Mouse (Mus musculus) left cerebral cortex, postnatal 14 days (tissue): ENCODE results near the gene G0s2. TPM values are rescaled to one million over a fixed set of nuclear protein-coding genes. Genes with fewer than 3 reads are reported as not detected.

Source experiments
- DNase-seq, 2 experiments: peaks; one replicate each; pipeline ENCODE4 v3.0.0; 2021 to 2022; ENCODE audit warnings: low spot score in 2 of 2, mixed read lengths in 1 of 2
- intact Hi-C: fragments of 180-260 bp; cut with DNase I; formaldehyde crosslinking; loops from one replicate; pipeline ENCODE4 v1.15.1; 2025
- long read RNA-seq, 2 experiments: library from polyadenylated mRNA; stranded (forward); transcript quantifications; one replicate each; pipeline ENCODE4 v2.0.0; 2021
- total RNA-seq, 2 experiments: library from RNA; stranded (reverse); gene quantifications; 2 replicates each; pipeline ENCODE4 v1.2.3; 2021

The G0s2 gene
- total RNA-seq: 1 to 10 TPM; 4.9 to 6.5 TPM
- long read RNA-seq, experiment 1, transcript G0s2-201 (2 exons, 871 nt): major isoform, 5 of 5 reads
- long read RNA-seq, experiment 1, partial matches to known transcripts: 0 of 5 reads
- long read RNA-seq, experiment 1, other reads (novel, unspliced or antisense): 0 of 5 reads
- long read RNA-seq, experiment 2, partial matches to known transcripts: 0 of 5 reads
- long read RNA-seq, experiment 2, other reads (novel, unspliced or antisense): 1 of 5 reads

- DNase-seq: peak; percentile 52 to 54
- intact Hi-C loops: loop anchor here (5.0 kb wide), 1 partner anchor 44 kb away; no protein-coding TSS in a partner anchor
These were observed at the start of gene G0s2 for GRCm38 (mm10) chr1:193272916-193273601. TSS of gene G0s2 (minus strand) at chr1:193273217.

- intact Hi-C loops: loop anchor here (5.0 kb wide), 1 partner anchor 113 kb away; the partner anchor contains the start of gene Lamb3
- peak in 1 of 2 experiments; percentile 67 for DNase-seq
These were observed 47.4 kb upstream of the G0s2 start for GRCm38 (mm10) chr1:193320398-193320797.

DNA sequence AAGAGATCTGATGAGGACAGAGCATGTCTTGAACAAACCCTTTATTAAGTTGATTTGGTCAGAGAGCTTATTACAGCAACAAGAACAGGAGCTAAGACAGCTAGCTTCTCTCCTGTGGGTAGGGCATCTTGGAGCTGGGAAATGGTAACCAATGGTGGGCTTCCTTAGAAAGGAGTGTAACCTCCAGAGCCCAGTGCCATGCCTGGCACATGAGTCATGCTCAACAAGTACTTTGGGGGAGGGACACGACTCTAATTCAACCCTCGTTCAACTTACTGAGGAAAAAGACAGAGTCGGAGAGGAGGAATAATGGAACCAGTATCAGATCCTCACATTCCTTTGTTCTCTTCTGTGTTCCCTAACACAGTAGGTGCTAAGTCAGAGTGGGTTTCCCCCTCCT lies 46.7 kb upstream of the G0s2 start:
- intact Hi-C loops: loop anchor here (5.0 kb wide), 2 partner anchors 47 to 112 kb away; partner anchors contain the start of genes G0s2 and Lamb3
- DNase-seq: no peak

DNA sequence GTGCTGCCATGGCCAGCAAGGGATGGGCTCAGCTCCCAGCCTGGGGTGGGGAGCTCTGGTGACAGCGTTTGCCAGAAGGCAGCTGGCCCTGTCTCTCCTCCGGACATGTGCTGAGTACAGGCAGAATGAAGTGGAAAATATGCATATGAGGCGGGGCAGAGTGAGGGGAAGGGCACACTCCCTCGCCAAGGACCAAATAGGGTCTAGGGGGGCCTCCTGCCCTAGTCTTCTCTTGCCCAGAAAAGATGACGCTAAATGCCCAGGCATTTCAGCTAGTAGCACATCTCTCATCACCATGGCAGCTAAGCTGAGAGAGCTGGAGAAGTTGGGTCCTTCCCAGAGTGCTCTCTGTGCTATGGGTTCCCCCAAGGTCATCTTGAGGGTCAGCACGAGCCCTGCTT lies 44.1 kb upstream of the G0s2 start:
- intact Hi-C loops: loop anchor here (5.0 kb wide), 1 partner anchor 45 kb away; the partner anchor contains the start of gene G0s2
- DNase-seq: peak; percentile 45 to 63

DNA sequence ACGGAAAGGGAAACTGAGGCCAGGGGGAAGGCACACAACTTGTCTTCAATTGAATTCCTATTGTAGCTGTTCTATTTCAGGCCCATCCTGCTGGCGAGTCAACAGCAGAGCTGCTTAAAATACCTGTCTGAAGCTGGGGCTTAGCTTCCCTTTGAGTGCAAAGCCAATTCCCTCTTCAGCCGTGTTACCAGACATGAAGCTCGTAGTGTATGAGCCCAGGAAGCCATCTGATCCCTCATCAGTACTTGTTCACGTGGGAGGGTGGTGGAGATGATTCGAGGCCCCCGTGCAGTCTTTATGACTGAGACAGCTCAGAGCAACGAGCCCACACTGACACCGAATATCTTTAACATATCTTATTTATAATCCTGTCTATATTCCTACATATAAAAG lies 43.3 kb upstream of the G0s2 start:
- intact Hi-C loops: loop anchor here (5.0 kb wide), 1 partner anchor 44 kb away; the partner anchor contains the start of gene G0s2
- no peak for DNase-seq

GRCm38 (mm10) chr1:193315705-193316357 lies 42.8 kb upstream of the G0s2 start:
- intact Hi-C loops: loop anchor here (5.0 kb wide), 1 partner anchor 44 kb away; the partner anchor contains the start of gene G0s2
- DNase-seq: peak; percentile 64 to 78

GRCm38 (mm10) chr1:193311596-193311995 lies 38.6 kb upstream of the G0s2 start:
- DNase-seq: no peak
- intact Hi-C loops: no loop called here

DNA sequence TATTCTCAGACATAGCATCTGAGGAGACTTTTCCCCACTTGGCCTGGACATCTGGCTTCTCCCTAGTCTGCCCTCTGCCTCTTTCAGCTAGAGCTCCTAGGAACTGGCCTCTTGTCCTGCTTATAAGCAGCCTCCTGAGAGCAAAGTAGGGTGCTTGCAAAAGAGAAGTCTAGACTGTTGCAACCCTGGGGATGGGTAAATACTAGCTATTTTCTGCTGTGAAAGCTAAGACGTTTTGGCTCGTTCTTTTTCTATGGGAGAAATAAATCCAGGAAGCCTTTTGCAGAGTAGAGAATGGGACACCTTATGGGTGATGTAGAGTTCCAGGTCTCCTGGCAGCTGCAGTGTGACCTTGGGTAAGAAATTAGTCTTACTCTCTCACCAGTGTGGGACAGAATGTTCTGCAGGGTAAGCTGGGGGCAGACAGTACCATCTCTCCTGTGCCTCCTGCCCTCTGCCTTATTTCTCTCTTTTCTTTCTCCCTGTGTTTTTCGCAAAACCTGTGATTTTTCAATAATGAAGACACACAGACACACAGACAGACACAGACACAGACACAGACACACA lies 37.6 kb upstream of the G0s2 start:
- intact Hi-C loops: no loop called here
- no peak for DNase-seq

GRCm38 (mm10) chr1:193309785-193310518 lies 36.9 kb upstream of the G0s2 start:
- DNase-seq: no peak
- intact Hi-C loops: no loop called here

- no peak for DNase-seq
- intact Hi-C loops: no loop called here
These were observed 33.8 kb upstream of the G0s2 start for GRCm38 (mm10) chr1:193306832-193307231.

DNA sequence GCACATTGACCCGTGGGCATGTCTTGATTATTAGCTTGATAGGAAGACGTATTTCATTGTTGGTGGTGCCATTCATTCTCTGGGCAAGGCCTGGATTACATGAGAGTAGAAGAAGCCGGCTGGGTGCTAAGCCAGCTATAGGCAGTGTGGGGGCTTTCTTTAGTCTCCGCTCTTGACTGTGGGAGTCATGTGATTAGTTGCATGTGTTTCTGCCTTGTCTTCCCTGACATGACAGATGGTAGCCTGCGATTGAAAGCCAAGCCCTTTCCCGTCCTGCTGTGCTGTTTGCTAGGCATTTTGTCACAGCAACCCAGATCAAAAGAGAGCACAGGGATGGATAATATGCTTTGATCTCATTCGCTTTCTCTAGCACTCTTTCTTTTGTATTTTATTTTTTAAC lies 32.4 kb upstream of the G0s2 start:
- intact Hi-C loops: no loop called here

GRCm38 (mm10) chr1:193303096-193303495 lies 30.1 kb upstream of the G0s2 start:
- intact Hi-C loops: no loop called here
- DNase-seq: no peak

More for the DNA sequence above, 32.4 kb upstream of the G0s2 start:
- no peak for DNase-seq

- no peak for DNase-seq
- intact Hi-C loops: no loop called here
These were observed 29.0 kb upstream of the G0s2 start for GRCm38 (mm10) chr1:193302093-193302405.

DNA sequence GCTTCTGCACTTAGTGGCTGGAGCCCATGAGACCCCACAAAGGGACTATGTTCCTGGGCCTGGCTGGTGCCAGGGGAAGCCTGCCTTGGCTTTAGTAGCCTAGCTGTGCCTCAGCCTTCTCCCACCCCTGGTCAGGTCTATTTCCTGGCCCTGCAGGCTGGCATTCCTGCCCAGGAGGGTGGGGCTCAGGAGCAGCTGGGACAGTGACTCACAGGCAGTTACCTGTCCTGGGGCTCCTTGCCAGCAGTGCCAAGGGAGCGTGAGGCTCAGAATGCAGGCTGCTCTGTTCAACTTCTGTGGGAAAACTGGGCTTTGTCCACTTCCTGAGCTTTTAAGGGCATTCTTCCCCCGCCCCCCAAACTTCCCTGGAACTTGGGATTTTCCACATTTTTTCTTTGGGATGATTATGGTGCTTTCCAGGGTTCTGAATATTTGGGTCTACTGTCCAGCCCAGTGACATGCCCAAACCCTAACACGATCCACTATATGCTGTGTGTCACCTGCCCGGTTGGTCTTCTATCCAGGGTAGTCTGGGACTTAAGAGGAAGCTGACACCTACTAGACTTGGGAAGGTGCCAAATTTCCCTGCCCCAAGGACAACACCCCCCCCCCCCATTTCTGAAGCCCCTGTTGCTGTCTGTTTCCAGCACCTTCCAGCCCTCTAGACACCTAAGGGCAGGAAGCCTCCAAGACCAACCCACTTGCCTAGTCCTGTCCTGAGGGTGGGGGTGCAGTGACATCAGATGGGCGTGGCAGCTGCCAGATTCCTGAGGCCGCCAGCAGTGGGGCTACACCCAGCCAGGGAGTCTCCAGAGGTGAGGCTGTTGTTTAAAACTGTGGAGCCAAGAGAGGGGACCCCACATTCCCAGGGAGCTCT lies 28.4 kb upstream of the G0s2 start:
- intact Hi-C loops: no loop called here

DNA sequence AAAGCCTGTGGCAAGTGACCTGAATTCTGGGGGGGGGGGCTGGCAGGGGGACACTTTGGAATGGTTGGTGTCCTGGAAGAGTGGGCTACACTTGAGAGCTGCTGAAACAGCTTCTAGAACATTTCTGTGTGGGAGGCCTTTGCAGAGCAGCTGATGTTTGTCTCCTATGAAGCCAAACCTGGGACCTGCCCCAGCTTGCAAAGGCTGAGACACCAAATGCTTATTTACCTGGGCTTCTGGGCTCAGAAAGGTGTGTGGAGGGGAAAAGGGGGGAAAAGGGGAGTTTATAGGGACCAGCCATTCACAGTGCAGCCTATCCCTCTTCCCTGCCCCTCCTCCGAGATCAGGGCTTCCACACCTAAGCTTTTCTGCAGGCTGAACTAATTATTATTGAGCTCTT lies 27.0 kb upstream of the G0s2 start:
- intact Hi-C loops: no loop called here
- peak in 1 of 2 experiments; percentile 39 for DNase-seq

More for the DNA sequence above, 28.4 kb upstream of the G0s2 start:
- no peak for DNase-seq

DNA sequence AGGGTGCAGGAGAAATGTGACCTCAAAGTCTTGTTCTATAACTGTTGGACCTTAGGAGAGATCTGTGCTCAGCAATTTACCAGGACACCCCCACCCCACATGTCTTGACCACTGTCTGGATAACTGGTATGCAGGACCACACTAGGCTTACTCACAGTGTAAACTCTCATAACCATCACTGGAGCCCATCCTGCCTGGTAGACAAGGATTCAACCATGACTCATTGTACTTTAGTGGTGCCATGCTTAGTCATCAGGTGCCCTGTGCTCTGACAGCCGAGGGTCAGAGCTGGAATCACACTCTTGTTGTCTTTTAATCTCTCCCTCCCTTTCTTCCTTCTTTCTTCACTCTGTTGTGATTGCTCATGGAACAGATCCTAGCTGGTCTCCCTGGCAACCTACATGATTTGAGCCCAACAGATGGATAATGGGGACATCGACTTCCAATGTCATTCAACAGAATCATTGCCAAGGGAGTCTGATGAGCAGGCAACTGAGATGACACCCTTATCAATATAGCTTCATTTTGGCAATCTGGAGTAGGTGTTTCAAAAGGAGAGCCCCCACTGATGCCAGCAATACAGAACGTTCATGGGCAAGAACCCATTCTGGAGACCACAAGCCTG lies 25.2 kb upstream of the G0s2 start:
- intact Hi-C loops: no loop called here
- DNase-seq: peak in 1 of 2 experiments; percentile 26

DNA sequence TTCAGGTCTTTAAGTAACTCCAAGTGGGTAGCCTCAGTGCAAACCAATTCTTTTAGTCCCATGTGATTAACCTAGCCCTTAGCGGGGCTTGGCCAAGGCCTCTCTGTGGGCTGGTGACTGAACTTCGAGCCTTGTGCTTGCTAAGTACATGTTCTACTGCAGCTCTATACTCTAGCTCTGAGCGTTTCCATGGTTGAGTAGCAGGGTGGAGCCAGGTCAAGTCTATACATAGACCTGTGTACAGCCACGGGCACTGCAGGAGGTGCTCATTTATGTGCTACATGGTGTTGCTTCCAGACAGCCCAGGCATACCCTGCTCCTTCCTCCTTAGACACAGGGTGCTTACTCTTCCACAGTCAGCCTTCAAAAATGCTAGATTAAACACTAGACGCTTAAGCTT lies 22.9 kb upstream of the G0s2 start:
- intact Hi-C loops: no loop called here

GRCm38 (mm10) chr1:193293926-193294325 lies 20.9 kb upstream of the G0s2 start:
- intact Hi-C loops: no loop called here
- no peak for DNase-seq

More for the DNA sequence above, 22.9 kb upstream of the G0s2 start:
- no peak for DNase-seq
